Mouse (Mus musculus) neural tube, embryonic 10.5 days (tissue): ENCODE measurements around the gene Nmral1.

Source experiments
- DNase-seq: peaks from one replicate; pipeline ENCODE4 v3.0.0-alpha.2; 2017; ENCODE audit warnings: low spot score; ENCODE audit errors: extremely low spot score

The Nmral1 gene

DNA sequence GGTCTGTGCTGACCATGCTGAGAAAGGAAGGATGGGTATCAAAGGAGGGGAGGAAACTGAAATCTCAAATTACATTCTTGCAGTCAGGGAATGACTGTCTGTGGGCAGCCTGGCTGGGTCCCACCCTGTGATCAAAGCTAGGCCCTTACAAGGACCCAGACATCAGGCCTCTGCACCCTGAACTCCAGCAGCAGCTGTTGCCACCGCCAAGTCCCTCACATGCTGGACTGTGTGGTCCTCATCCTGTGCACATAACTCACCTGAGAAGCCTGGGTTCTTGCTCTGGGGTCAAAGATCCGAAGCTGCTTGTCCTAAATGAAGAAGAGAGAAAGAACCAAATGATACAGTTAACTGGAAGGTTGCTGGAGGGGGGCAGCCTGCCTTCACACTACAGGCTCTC lies 57.6 kb downstream of the Nmral1 start:
- no peak for DNase-seq
